18 mouse cellular contexts compared by ENCODE assay signal in genomic region chr4:110006044-110006443, GRCm38 (mm10). TPM values are rescaled to one million over a fixed set of nuclear protein-coding genes. Genes with fewer than 3 reads are reported as not detected.
"Had no signal": no experiment of that assay in that cellular context is flagged by ENCODE, and none has a peak within 500 bp of the region (broad histone marks: within the 10 kb centered on the region; RNA-seq: fewer than 3 reads in every experiment).

No protein-coding gene starts in this region.

- H3K27me3 ChIP-seq: neural tube, embryonic 13.5 days; neural tube, embryonic 15.5 days; stomach, embryonic 15.5 days had no signal

- H3K4me2 ChIP-seq: neural tube, embryonic 13.5 days; neural tube, embryonic 15.5 days; stomach, embryonic 15.5 days had no signal

- DNase-seq: retina, postnatal 1 day; right cerebral cortex, adult 18-20 months; right cerebral cortex, postnatal 14 days; right cerebral cortex, postnatal 25 days; right cerebral cortex, postnatal 4 days; spleen, adult 18-20 months; thymus, adult 18-20 months; thymus, adult 2 months; thymus, postnatal 14 days; thymus, postnatal 25 days; thymus, postnatal 36 days; thymus, postnatal 4 days had no signal

- H3K9ac ChIP-seq: neural tube, embryonic 13.5 days; neural tube, embryonic 15.5 days; stomach, embryonic 15.5 days had no signal

- H3K36me3 ChIP-seq: neural tube, embryonic 13.5 days; neural tube, embryonic 15.5 days; stomach, embryonic 15.5 days had no signal

- H3K4me1 ChIP-seq: neural tube, embryonic 13.5 days; neural tube, embryonic 15.5 days; stomach, embryonic 15.5 days had no signal

- H3K9me3 ChIP-seq: neural tube, embryonic 13.5 days; neural tube, embryonic 15.5 days; stomach, embryonic 15.5 days had no signal

- H3K4me3 ChIP-seq: neural tube, embryonic 13.5 days; neural tube, embryonic 15.5 days; stomach, embryonic 15.5 days had no signal

- H3K27ac ChIP-seq: neural tube, embryonic 13.5 days; neural tube, embryonic 15.5 days; stomach, embryonic 15.5 days; stomach, postnatal 0 days had no signal

RNA-seq across cellular contexts. Expression of gene Dmrta2, which starts 28.2 kb away (rescaled TPM):
- total RNA-seq: neutrophil, adult 5-6 weeks had no signal
- polyA plus RNA-seq: neural tube, embryonic 15.5 days; stomach, postnatal 0 days; thymus, postnatal 0 days had no signal
